Mouse (Mus musculus) stomach, postnatal 0 days (tissue): ENCODE measurements around the gene Dmac1.

Source experiments
- CTCF ChIP-seq: IDR thresholded peaks from 2 replicates; pipeline ENCODE4 v1.5.1; 2016; ENCODE audit warnings: antibody characterized with exemption, low read depth, mild to moderate bottlenecking, moderate library complexity
- EP300 ChIP-seq: optimal IDR thresholded peaks from 2 replicates; pipeline ENCODE3; 2016; ENCODE audit warnings: antibody characterized with exemption

DNA sequence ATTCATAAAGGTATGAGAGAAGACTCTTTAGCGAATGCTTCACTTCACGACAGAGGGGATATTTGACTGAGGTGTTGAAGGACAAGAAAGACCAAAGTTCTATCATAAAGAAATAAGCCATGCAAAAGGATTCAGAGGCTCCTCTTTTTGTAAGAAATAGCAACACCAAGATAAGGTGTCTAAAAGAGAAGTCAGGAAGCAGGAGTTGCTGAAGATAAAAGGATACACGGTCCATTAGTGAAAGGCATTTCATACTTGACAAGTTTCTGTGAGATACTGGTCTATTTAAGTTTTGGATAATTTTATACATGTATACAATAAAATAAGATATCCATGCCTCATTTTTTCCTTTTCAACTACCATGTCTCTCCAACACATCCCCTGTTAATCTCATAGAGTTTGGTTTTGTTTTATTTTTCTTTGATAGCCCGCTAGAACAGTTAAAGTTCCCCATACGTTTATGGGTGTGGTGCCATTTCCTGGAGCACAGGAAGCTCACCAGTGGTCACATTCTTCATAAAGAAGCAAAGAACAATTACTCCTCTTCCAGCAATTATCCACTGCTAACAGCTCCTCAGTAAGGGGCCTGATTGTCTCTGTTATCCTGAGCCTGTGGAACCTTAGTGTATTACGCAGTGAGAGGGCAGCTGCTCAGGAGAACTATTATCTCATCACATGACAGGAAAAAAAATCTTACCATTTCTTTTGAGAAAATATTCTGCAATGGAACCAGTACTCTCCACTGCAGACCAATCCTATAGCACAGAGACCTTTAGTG, 11.1 kb downstream of the Dmac1 start:
- TF ChIP-seq CTCF (no peak), EP300 (no peak)
